Mouse (Mus musculus) liver (tissue): Measurements from ENCODE around the gene Atp7b.

Experiments
- DNase-seq: peaks from one replicate; pipeline ENCODE4 v3.0.0-alpha.2; 2020; ENCODE audit warnings: mixed read lengths

Gene Atp7b

GRCm38 (mm10) chr8:22022244-22022643 lies 37.9 kb downstream of the Atp7b start:
- DNase-seq, result no peak

GRCm38 (mm10) chr8:22019498-22019897 lies 40.6 kb downstream of the Atp7b start:
- no peak for DNase-seq

DNA sequence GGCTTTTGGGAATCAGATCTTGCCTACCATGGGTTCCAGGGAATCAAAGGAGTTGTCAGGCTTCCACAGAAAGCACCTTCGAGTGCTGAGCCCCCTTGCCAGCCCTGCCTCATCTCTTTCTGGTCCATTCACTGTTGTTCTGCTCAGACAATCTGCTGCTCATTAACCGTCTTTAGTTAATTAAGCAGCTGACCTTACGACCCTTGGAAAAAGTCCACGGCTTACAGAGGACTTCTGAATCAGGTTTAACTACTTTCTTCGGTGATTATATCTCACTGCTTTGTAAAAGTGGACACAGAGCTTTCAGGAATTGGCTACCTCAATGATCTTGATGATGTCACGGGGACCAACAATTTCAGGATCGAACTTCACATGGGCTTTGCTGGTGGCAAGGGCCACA lies 42.4 kb downstream of the Atp7b start:
- no peak for DNase-seq

- no peak for DNase-seq
Measured at GRCm38 (mm10) chr8:22013034-22013707, 46.9 kb downstream of the Atp7b start.

- no peak for DNase-seq
Measured at GRCm38 (mm10) chr8:22009403-22009802, 50.7 kb downstream of the Atp7b start.

DNA sequence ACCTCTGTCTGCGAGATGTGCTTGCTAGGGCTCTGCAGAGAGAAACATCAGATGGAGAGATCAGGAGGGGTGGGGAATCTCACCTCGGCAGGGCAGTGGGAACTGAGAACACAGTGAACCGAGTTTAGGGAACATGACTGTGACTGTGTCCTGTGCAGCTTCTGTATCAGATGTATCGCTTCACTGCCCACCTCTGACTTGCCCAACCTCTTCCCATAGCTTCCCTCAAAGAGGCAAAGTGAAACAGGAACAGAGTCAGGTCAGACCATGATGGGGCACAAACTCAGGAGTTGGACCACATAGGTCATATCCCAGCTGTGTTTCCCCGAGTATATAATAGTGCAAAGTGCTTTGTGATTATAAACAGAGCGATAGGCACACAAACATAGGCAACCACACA lies 53.7 kb downstream of the Atp7b start:
- DNase-seq, result no peak

DNA sequence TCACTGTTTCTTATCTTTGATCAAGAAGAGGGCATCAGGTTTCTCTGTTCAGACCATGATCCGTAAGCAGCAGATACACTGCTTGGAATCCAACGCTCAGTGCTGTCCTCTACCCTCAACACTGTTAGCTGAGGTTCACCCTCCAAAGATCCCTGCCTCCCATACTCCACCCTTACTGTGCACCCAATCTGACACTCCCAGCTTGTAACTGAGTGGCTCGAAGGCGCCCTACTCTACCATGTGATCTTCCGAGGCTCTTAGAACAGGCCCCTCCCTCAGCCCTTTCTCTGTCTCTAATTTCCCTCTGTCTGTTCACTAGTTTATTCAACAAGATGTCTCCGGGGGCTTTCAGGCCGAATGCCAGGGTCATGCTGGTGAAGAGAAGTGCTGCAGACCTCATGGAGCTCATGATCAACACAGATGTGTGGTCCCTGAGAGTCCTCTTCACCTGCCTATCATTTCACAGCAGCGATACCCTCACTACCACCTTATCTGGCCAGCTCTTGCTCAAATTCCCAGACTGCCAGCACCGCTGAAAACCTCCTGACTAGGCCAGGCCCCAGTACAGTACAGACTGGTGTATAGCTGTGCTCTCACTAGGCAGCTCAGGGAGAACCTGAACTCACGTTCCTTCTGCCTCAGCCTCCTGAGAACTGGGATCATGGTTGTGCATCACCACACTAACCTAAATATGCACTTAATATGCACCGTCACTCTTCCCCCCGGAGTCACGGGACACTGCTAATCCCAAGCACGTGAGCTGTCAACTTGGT lies 55.2 kb downstream of the Atp7b start:
- DNase-seq, result no peak

DNA sequence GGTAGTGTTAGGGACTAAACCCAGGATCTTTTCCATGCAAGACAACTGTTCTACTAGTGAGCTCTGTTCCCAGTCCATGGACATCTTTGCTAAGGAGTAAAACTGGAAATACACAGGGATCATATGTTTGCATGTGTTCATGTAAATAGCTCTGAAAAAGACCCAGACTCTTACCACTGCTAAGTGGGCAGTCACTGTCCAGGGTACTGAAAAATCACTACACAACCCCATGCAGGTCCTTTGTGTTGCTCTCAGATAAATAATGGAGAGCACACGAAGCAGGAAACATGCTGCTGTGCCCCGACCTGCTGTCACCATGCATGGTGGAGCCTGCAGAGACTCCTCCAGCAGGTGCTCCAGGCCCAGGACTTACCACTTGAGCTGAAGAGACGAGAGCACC lies 64.9 kb downstream of the Atp7b start:
- DNase-seq, result no peak

DNA sequence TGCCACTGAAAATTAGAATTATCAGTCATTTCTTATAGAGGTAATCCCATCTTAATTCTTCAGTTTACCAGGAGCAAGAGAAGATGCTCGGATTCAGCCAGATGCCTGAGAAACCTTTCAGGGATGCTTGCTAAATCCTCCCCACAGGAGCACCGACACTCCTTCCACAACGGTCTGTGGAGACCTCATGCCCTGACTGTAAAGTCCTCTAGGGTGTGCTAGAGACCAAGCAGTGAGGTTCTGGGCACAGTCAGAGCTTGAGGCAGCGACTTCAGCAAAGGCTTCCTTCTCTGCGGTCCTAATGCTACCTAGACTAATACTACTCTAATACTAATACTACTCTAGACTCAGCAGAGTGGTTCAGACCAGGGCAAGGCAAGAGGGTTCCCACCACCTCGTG lies 67.9 kb downstream of the Atp7b start:
- DNase-seq, result no peak

- no peak for DNase-seq
Measured at GRCm38 (mm10) chr8:21981664-21982337, 78.3 kb downstream of the Atp7b start.

DNA sequence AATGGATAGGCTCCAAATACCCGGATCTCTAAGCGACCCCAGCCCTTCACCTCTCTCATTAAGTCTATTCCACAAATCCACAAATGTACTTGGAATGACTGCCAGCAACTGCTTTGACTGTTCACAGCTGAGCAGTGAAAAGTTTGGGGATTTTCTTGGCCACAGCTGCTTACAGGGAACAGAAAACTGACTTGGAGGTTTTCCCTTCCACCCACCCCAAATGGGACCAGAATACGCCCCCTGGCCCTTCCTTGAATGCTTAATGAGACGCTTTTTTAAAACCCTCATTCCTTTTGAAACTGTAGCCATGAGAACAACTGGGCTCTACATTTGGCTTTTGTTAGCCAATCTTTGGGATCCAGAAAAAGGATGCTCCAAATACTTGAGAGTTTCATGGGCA lies 81.9 kb downstream of the Atp7b start:
- no peak for DNase-seq

- DNase-seq, result no peak
Measured at GRCm38 (mm10) chr8:21969475-21969874, 90.6 kb downstream of the Atp7b start, which contains the start of gene Ccdc70. Ccdc70 (plus strand) TSS chr8:21969775.

DNA sequence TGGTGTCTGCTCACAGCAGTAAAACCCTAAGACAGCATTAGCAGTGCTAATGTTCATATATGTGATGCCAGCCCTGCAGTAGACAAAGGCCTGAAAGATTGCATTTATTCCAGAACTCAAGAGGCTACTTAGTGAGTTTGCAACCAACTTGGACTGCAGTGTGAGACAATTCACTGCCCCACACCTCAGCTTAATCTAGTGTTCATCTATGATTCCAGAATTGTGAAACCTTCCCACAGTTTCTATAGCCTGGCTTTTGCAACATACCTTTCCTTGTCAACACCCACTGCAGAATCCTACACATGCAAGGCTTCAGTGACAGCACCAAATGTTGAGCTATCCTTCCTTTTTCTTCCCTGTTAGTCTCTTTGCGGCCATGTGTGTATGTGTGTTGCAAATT lies 93.5 kb downstream of the Atp7b start:
- DNase-seq, result no peak

- DNase-seq, result no peak
Measured at GRCm38 (mm10) chr8:21958414-21958813, 101.7 kb downstream of the Atp7b start, which contains the start of gene Fam90a1a. Fam90a1a (plus strand) TSS chr8:21958714.

DNA sequence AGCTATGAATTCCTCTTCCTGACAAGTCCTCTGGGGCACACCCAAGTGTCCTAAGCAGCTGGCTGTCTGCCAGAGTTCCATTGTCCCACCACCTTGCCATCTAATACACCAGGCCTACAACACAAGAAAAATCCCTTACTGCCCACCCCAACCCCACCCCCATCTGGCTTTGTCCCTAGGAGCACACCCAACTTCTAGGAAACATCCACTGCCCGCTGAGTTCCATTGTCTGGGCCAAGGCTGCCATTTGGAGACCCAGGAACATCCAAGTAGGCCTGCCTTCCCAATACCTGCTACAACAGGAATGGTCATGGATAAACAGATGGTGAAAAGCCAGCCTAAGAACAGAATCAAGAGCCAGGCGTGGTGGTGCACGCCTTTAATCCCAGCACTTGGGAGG lies 103.8 kb downstream of the Atp7b start:
- DNase-seq, result no peak

DNA sequence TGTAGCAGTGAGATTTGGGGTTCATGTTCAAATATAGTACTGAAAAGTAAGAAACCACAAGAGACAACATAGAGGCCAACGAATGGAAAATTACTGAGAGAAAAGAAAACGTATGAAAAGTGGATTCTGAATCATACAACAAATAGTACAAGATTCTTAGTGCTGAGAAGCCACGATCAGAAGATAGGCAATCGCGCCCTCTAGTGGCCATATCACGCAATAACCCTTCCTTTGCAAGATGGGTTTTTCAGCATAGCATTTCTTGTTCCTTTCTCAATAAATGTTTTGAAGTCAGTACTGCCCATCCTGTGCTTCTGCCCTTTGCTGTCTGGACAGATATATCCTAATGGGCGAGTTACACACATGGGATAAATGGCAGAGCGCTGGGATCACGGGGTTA lies 104.8 kb downstream of the Atp7b start:
- DNase-seq, result peak; percentile 41

GRCm38 (mm10) chr8:21947311-21948017 lies 112.6 kb downstream of the Atp7b start:
- DNase-seq, result no peak

DNA sequence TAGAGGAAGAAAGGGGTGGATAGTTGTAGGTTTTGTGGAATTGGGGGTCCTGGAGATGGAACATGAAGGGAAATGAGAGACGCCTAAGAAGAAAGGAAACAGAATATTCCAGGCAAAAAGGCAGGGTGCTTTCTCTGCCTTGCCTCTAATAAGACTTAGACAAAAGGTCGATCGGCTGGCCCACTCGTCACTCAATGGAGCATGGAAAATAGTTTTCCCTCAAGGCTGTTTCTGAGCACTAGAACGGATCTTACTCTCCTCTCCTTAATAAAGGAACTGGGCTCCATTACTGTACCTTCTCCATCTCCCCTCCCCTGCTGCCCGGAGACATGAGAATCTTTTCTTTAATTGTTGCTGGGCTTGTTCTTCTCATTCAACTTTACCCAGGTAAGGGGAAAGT lies 113.6 kb downstream of the Atp7b start, which contains the start of gene Defb13:
TSS of gene Defb13 (plus strand) at position 301 of the 400 bp plus-strand sequence.
- DNase-seq, result no peak
